Comparison of ENCODE assay signal across 11 mouse cellular contexts in the genomic region with DNA sequence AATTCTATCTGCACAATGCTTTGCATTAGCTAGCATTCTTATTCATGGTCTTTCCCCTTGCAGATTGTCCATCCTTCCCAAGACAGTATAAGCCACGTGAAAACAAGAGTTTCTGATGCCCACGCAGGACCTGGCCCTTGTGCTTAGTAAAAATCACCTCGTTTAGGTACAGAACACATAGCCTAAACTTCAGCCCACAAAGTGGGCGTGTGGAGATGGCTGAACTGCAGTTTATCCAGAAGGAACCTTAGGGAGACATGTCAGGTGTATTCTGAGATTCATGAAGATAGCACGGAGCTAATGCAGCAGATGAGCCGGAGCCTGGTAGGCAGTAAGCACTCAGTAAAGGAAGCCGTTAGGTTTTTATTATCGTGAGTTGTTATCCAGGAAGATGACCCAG. TPM values are rescaled to one million over a fixed set of nuclear protein-coding genes. Genes with fewer than 3 reads are reported as not detected.
DNase-seq lines count a peak whose midpoint lies in the region; ATAC-seq lines count a peak whose summit lies in the region.
"Had no signal": no experiment of that assay in that cellular context is flagged by ENCODE, and none has a peak within 500 bp of the region (broad histone marks: within the 10 kb centered on the region; RNA-seq: fewer than 3 reads in every experiment).

No protein-coding gene starts in this region.

- H3K27me3 ChIP-seq in liver, embryonic 13.5 days: peaks cover 8% of the 10 kb centered on the region; the same call in 1 of the 2 replicates
- 0 out of 2 replicates have a peak, but pooled peaks cover 6% of the 10 kb centered on the region for H3K27me3 ChIP-seq in liver, embryonic 12.5 days (replicated peaks)
- no peaks in the 10 kb centered on the region for H3K27me3 ChIP-seq in forebrain, embryonic 14.5 days (replicated peaks; ENCODE audit: control insufficient read depth, insufficient read depth, low read length)
- H3K27me3 ChIP-seq in intestine, embryonic 16.5 days (replicated peaks; ENCODE audit: control insufficient read depth, insufficient read depth, low read length): no peaks in the 10 kb centered on the region
- H3K27me3 ChIP-seq in neural tube, embryonic 12.5 days (replicated peaks): no peaks in the 10 kb centered on the region

- no peak for ATAC-seq in liver, embryonic 13.5 days (ENCODE audit: low read depth)
- no peak for ATAC-seq in liver, embryonic 12.5 days
- peak; percentile 27; the same call in 1 of the 2 replicates for ATAC-seq in forebrain, embryonic 14.5 days
- no peak for ATAC-seq in intestine, embryonic 16.5 days
- ATAC-seq in neural tube, embryonic 12.5 days (ENCODE audit: low FRiP score, low read depth): no peak

- H3K36me3 ChIP-seq in liver, embryonic 13.5 days: no peaks in the 10 kb centered on the region
- no peaks in the 10 kb centered on the region for H3K36me3 ChIP-seq in liver, embryonic 12.5 days
- H3K36me3 ChIP-seq in forebrain, embryonic 14.5 days (ENCODE audit: control insufficient read depth, insufficient read depth, low read length): no peaks in the 10 kb centered on the region
- H3K36me3 ChIP-seq in intestine, embryonic 16.5 days (ENCODE audit: control insufficient read depth, insufficient read depth, low read length): no peaks in the 10 kb centered on the region
- H3K36me3 ChIP-seq in neural tube, embryonic 12.5 days: no peaks in the 10 kb centered on the region

- 0 out of 2 replicates have a peak overlapping the region, but pooled peaks have one; percentile 13 for H3K4me2 ChIP-seq in liver, embryonic 13.5 days
- H3K4me2 ChIP-seq in liver, embryonic 12.5 days: no peak overlapping the region
- H3K4me2 ChIP-seq in forebrain, embryonic 14.5 days (ENCODE audit: low read length): peak overlapping the region; percentile 28; the same call in 1 of the 2 replicates
- H3K4me2 ChIP-seq in intestine, embryonic 16.5 days (ENCODE audit: low read depth, low read length): 0 out of 2 replicates have a peak overlapping the region, but pooled peaks have one; percentile 11
- peak overlapping the region; percentile 48 for H3K4me2 ChIP-seq in neural tube, embryonic 12.5 days (replicated peaks)

- no peaks in the 10 kb centered on the region for H3K9me3 ChIP-seq in liver, embryonic 13.5 days (replicated peaks)
- H3K9me3 ChIP-seq in liver, embryonic 12.5 days (replicated peaks): no peaks in the 10 kb centered on the region
- no peaks in the 10 kb centered on the region for H3K9me3 ChIP-seq in forebrain, embryonic 14.5 days (replicated peaks; ENCODE audit: control insufficient read depth, low read length)
- H3K9me3 ChIP-seq in intestine, embryonic 16.5 days (ENCODE audit: control insufficient read depth, low read length): no peaks in the 10 kb centered on the region
- H3K9me3 ChIP-seq in neural tube, embryonic 12.5 days: no peaks in the 10 kb centered on the region

- peaks cover 4% of the 10 kb centered on the region; the same call in 1 of the 2 replicates for H3K4me1 ChIP-seq in liver, embryonic 13.5 days (replicated peaks)
- H3K4me1 ChIP-seq in liver, embryonic 12.5 days: 0 out of 2 replicates have a peak, but pooled peaks cover 5% of the 10 kb centered on the region
- H3K4me1 ChIP-seq in forebrain, embryonic 14.5 days (ENCODE audit: control insufficient read depth, insufficient read depth, low read length): 0 out of 2 replicates have a peak, but pooled peaks cover 4% of the 10 kb centered on the region
- H3K4me1 ChIP-seq in intestine, embryonic 16.5 days (ENCODE audit: control insufficient read depth, insufficient read depth, low read length): no peaks in the 10 kb centered on the region
- peaks cover 8% of the 10 kb centered on the region for H3K4me1 ChIP-seq in neural tube, embryonic 12.5 days

- no peak overlapping the region for H3K27ac ChIP-seq in liver, embryonic 13.5 days
- no peak overlapping the region for H3K27ac ChIP-seq in liver, embryonic 12.5 days
- no peak overlapping the region for H3K27ac ChIP-seq in forebrain, embryonic 14.5 days (ENCODE audit: low read depth, low read length)
- no peak overlapping the region for H3K27ac ChIP-seq in intestine, embryonic 16.5 days (ENCODE audit: low read length)
- H3K27ac ChIP-seq in neural tube, embryonic 12.5 days: peak overlapping the region; percentile 20; the same call in 1 of the 2 replicates

- 54% methylated on average over 8 of the region's 8 CpGs for WGBS in liver, embryonic 13.5 days (ENCODE audit: insufficient replicate concordance)
- WGBS in liver, embryonic 12.5 days (ENCODE audit: insufficient replicate concordance): 54% methylated on average over 8 of the region's 8 CpGs
- WGBS in forebrain, embryonic 14.5 days: 40% methylated on average over 8 of the region's 8 CpGs
- 36% methylated on average over 8 of the region's 8 CpGs for WGBS in intestine, embryonic 16.5 days
- WGBS in neural tube, embryonic 12.5 days: 42% methylated on average over 8 of the region's 8 CpGs

- DNase-seq in liver, embryonic 13.5 days: no peak
- no peak for DNase-seq in forebrain, embryonic 14.5 days (ENCODE audit: low spot score)
- DNase-seq in adrenal gland, postnatal 4 days (ENCODE audit: low spot score in 2 of 2): no peak
- DNase-seq in adrenal gland, adult 18-20 months (ENCODE audit: low spot score in 2 of 2): no peak
- DNase-seq: adrenal gland, postnatal 14 days; cerebellum, adult 8-10 months; kidney, postnatal 14 days had no signal

- H3K4me3 ChIP-seq in liver, embryonic 13.5 days (replicated peaks): no peak overlapping the region
- no peak overlapping the region for H3K4me3 ChIP-seq in liver, embryonic 12.5 days
- no peak overlapping the region for H3K4me3 ChIP-seq in forebrain, embryonic 14.5 days (ENCODE audit: low read depth, low read length)
- no peak overlapping the region for H3K4me3 ChIP-seq in intestine, embryonic 16.5 days (ENCODE audit: low read length)
- no peak overlapping the region for H3K4me3 ChIP-seq in neural tube, embryonic 12.5 days

- no peak overlapping the region for H3K9ac ChIP-seq in liver, embryonic 13.5 days
- H3K9ac ChIP-seq in liver, embryonic 12.5 days: no peak overlapping the region
- peak overlapping the region; percentile 40; the same call in 1 of the 2 replicates for H3K9ac ChIP-seq in forebrain, embryonic 14.5 days (ENCODE audit: low read length)
- no peak overlapping the region for H3K9ac ChIP-seq in intestine, embryonic 16.5 days (ENCODE audit: low read depth, low read length)
- no peak overlapping the region for H3K9ac ChIP-seq in neural tube, embryonic 12.5 days

RNA-seq across cellular contexts. Expression of a gene that starts 23.7 kb away (rescaled TPM):
- polyA plus RNA-seq in liver, embryonic 13.5 days (2015; fragmentation: Nextera tagmentation; extraction: Ambion mirVana): 3.3 and 3.6 TPM in 2 replicates
- polyA plus RNA-seq in liver, embryonic 12.5 days (2016; fragmentation: Nextera tagmentation; extraction: Ambion mirVana): 6.4 and 6.6 TPM in 2 replicates
- 12.5 and 14.8 TPM in 2 replicates for polyA plus RNA-seq in forebrain, embryonic 14.5 days (2014; fragmentation: Nextera tagmentation; extraction: Ambion mirVana)
- 4.4 and 4.5 TPM in 2 replicates for polyA plus RNA-seq in intestine, embryonic 16.5 days (2015; fragmentation: Nextera tagmentation; extraction: Ambion mirVana)
- polyA plus RNA-seq in neural tube, embryonic 12.5 days (2016; fragmentation: Nextera tagmentation; extraction: Ambion mirVana): 15.8 and 16.0 TPM in 2 replicates
- total RNA-seq in adrenal gland, postnatal 4 days (2021): 10 to 100 TPM; 10.0 to 12.4 TPM
- 10 to 100 TPM; 11.8 to 22.8 TPM for total RNA-seq in adrenal gland, adult 18-20 months (2021)

RNA-seq across cellular contexts. Expression of a gene that starts 34.3 kb away (rescaled TPM):
- 10.3 and 12.0 TPM in 2 replicates for polyA plus RNA-seq in liver, embryonic 13.5 days (2015; fragmentation: Nextera tagmentation; extraction: Ambion mirVana)
- polyA plus RNA-seq in liver, embryonic 12.5 days (2016; fragmentation: Nextera tagmentation; extraction: Ambion mirVana): 10.2 and 11.0 TPM in 2 replicates
- 9.4 and 9.7 TPM in 2 replicates for polyA plus RNA-seq in forebrain, embryonic 14.5 days (2014; fragmentation: Nextera tagmentation; extraction: Ambion mirVana)
- polyA plus RNA-seq in intestine, embryonic 16.5 days (2015; fragmentation: Nextera tagmentation; extraction: Ambion mirVana): 12.2 and 13.5 TPM in 2 replicates
- polyA plus RNA-seq in neural tube, embryonic 12.5 days (2016; fragmentation: Nextera tagmentation; extraction: Ambion mirVana): 9.8 and 10.9 TPM in 2 replicates
- 10 to 100 TPM; 21.2 to 21.3 TPM for total RNA-seq in adrenal gland, postnatal 4 days (2021)
- total RNA-seq in adrenal gland, adult 18-20 months (2021): 10 to 100 TPM; 11.7 to 15.2 TPM

RNA-seq across cellular contexts. Expression of a gene that starts 59.1 kb away (rescaled TPM):
- 0.05 TPM in 1 of 2 replicates, not detected in the other for polyA plus RNA-seq in liver, embryonic 13.5 days (2015; fragmentation: Nextera tagmentation; extraction: Ambion mirVana)
- polyA plus RNA-seq in liver, embryonic 12.5 days (2016; fragmentation: Nextera tagmentation; extraction: Ambion mirVana): 0.06 TPM in 2 replicates
- polyA plus RNA-seq in forebrain, embryonic 14.5 days (2014; fragmentation: Nextera tagmentation; extraction: Ambion mirVana): 0.11 TPM in 1 of 2 replicates, not detected in the other
- 0.06 and 0.09 TPM in 2 replicates for polyA plus RNA-seq in intestine, embryonic 16.5 days (2015; fragmentation: Nextera tagmentation; extraction: Ambion mirVana)
- polyA plus RNA-seq in neural tube, embryonic 12.5 days (2016; fragmentation: Nextera tagmentation; extraction: Ambion mirVana): 0.23 and 0.29 TPM in 2 replicates
- under 1 TPM; 0.34 to 0.67 TPM for total RNA-seq in adrenal gland, postnatal 4 days (2021)
- under 1 TPM in 1 of 2 experiments, not detected in 1; 0.13 TPM for total RNA-seq in adrenal gland, adult 18-20 months (2021)
- polyA plus RNA-seq: liver, adult 2 months had no signal
